Mouse (Mus musculus): ENCODE data around the gene Tead1.

DNA sequence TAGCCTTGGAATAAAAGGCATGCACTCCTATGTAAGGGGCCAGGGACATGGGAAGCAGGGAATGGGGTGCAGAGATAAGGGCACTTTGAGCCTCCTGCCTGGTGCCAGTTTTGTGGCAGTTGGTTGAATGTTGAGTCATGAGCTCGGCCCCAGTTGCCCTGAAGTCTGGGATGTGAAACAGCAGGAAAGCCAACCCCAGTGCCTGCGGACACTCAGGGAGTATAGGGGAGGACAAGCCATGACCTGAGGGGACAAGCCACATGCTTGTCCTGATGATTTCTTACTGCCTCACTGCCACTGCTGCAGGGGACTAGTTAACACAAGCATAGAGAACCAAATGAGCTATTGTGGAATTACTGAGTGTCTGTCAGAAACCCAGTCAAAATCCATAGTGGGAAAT, 228.3 kb downstream of the Tead1 start:
- TF ChIP-seq POLR2A (IDR thresholded peaks at IDR 0.05; ENCODE audit: control insufficient read depth, low read depth, low read length) (no peak), CTCF (IDR thresholded peaks at IDR 0.05; ENCODE audit: control insufficient read depth, insufficient read depth, insufficient replicate concordance, low read depth, low read length) (no peak)

Measured in testis, adult 2 months (tissue).